Mouse (Mus musculus) brain, embryonic 14.5 days (tissue): Measurements from ENCODE around the gene Col5a1.

ENCODE experiments used
- CTCF ChIP-seq: fragments of 200-500 bp; IDR thresholded peaks from 2 replicates; pipeline ENCODE4 v1.5.1; 2012; ENCODE audit warnings: inconsistent platforms, mild to moderate bottlenecking, moderate library complexity, borderline replicate concordance; ENCODE audit not compliant: insufficient read depth, insufficient read length; ENCODE audit errors: extremely low read depth
- POLR2A ChIP-seq: fragments of 200-500 bp; IDR thresholded peaks from 2 replicates; pipeline ENCODE4 v1.6.1; 2012; ENCODE audit warnings: mild to moderate bottlenecking, inconsistent platforms, borderline replicate concordance; ENCODE audit not compliant: poor library complexity, insufficient read depth, insufficient read length, severe bottlenecking; ENCODE audit errors: extremely low read depth

- no peak for TF ChIP-seq POLR2A
- no peak for TF ChIP-seq CTCF
Measured at GRCm38 (mm10) chr2:27936607-27937191, 50.5 kb downstream of the Col5a1 start.
